Mouse (Mus musculus): ENCODE measurements around the gene Nxt1. TPM values are rescaled to one million over a fixed set of nuclear protein-coding genes. Genes with fewer than 3 reads are reported as not detected.

Nxt1 gene
- polyA plus RNA-seq, 1 experiment from 2014 or later, result 40.2 TPM

GRCm38 (mm10) chr2:148690781-148691180 is 18.4 kb downstream of the Nxt1 start:
- no peak overlapping the region for H3K27ac ChIP-seq (replicated peaks)
- H3K4me2 ChIP-seq, result no peak overlapping the region
- peaks cover 9% of the 10 kb centered on the region for H3K4me1 ChIP-seq
- no peak for ATAC-seq (ENCODE audit: low FRiP score)
- WGBS, result 96% methylated on average over 5 of the region's 5 CpGs
- no peak overlapping the region for H3K9ac ChIP-seq (replicated peaks)
- H3K4me3 ChIP-seq (replicated peaks), result no peak overlapping the region
- peaks cover 79% of the 10 kb centered on the region for H3K36me3 ChIP-seq
- no peaks in the 10 kb centered on the region for H3K9me3 ChIP-seq (replicated peaks)
- no peaks in the 10 kb centered on the region for H3K27me3 ChIP-seq (replicated peaks)

GRCm38 (mm10) chr2:148698571-148698970 is 26.2 kb downstream of the Nxt1 start:
- Histone ChIP-seq H3K36me3 (peaks cover 72% of the 10 kb centered on the region), H3K9ac (replicated peaks) (no peak overlapping the region), H3K27ac (replicated peaks) (no peak overlapping the region), H3K4me1 (no peaks in the 10 kb centered on the region), H3K27me3 (replicated peaks) (no peaks in the 10 kb centered on the region), H3K4me2 (no peak overlapping the region), H3K9me3 (replicated peaks) (no peaks in the 10 kb centered on the region), H3K4me3 (replicated peaks) (no peak overlapping the region)
- ATAC-seq (ENCODE audit: low FRiP score), result no peak
- WGBS, result 72% methylated on average over 5 of the region's 5 CpGs

- no peak overlapping the region; the same call in 1 of the 2 replicates for H3K27ac ChIP-seq (replicated peaks)
- no peaks in the 10 kb centered on the region for H3K27me3 ChIP-seq (replicated peaks)
- WGBS, result 76% methylated on average over 15 of the region's 15 CpGs
- H3K4me2 ChIP-seq, result no peak overlapping the region
- ATAC-seq (ENCODE audit: low FRiP score), result peak; percentile 58
- H3K9me3 ChIP-seq (replicated peaks), result no peaks in the 10 kb centered on the region
- H3K4me3 ChIP-seq (replicated peaks), result no peak overlapping the region
- 0 out of 2 replicates have a peak, but pooled peaks cover 5% of the 10 kb centered on the region for H3K4me1 ChIP-seq
- no peak overlapping the region for H3K9ac ChIP-seq (replicated peaks)
- H3K36me3 ChIP-seq, result peaks cover 35% of the 10 kb centered on the region
Observed at GRCm38 (mm10) chr2:148706409-148707201, 34.2 kb downstream of the Nxt1 start.

GRCm38 (mm10) chr2:148707202-148707530 is 34.8 kb downstream of the Nxt1 start:
- 0 out of 2 replicates have a peak, but pooled peaks cover 5% of the 10 kb centered on the region for H3K4me1 ChIP-seq
- no peaks in the 10 kb centered on the region for H3K27me3 ChIP-seq (replicated peaks)
- 52% methylated on average over 6 of the region's 6 CpGs for WGBS
- no peak overlapping the region for H3K9ac ChIP-seq (replicated peaks)
- H3K36me3 ChIP-seq, result peaks cover 40% of the 10 kb centered on the region
- ATAC-seq (ENCODE audit: low FRiP score), result peak; percentile 56; the same call in 1 of the 2 replicates
- H3K4me3 ChIP-seq (replicated peaks), result no peak overlapping the region
- H3K4me2 ChIP-seq, result no peak overlapping the region
- no peak overlapping the region for H3K27ac ChIP-seq (replicated peaks)
- no peaks in the 10 kb centered on the region for H3K9me3 ChIP-seq (replicated peaks)

- no peak overlapping the region for H3K4me2 ChIP-seq
- no peaks in the 10 kb centered on the region for H3K9me3 ChIP-seq (replicated peaks)
- no peak overlapping the region for H3K9ac ChIP-seq (replicated peaks)
- ATAC-seq (ENCODE audit: low FRiP score), result no peak
- WGBS, result 87% methylated on average over 3 of the region's 3 CpGs
- no peak overlapping the region for H3K27ac ChIP-seq (replicated peaks)
- H3K4me1 ChIP-seq, result no peaks in the 10 kb centered on the region
- no peaks in the 10 kb centered on the region for H3K27me3 ChIP-seq (replicated peaks)
- H3K36me3 ChIP-seq, result peaks cover 24% of the 10 kb centered on the region
- no peak overlapping the region for H3K4me3 ChIP-seq (replicated peaks)
Observed at GRCm38 (mm10) chr2:148712326-148712725, 39.9 kb downstream of the Nxt1 start.

GRCm38 (mm10) chr2:148717072-148717471 is 44.7 kb downstream of the Nxt1 start:
- H3K27me3 ChIP-seq (replicated peaks), result no peaks in the 10 kb centered on the region
- 0 out of 2 replicates have a peak, but pooled peaks cover under 1% of the 10 kb centered on the region for H3K36me3 ChIP-seq
- H3K4me3 ChIP-seq (replicated peaks), result no peak overlapping the region
- no peak overlapping the region for H3K9ac ChIP-seq (replicated peaks)
- no peaks in the 10 kb centered on the region for H3K4me1 ChIP-seq
- 90% methylated on average over 2 of the region's 2 CpGs for WGBS
- no peak overlapping the region for H3K27ac ChIP-seq (replicated peaks)
- no peak for ATAC-seq (ENCODE audit: low FRiP score)
- no peaks in the 10 kb centered on the region for H3K9me3 ChIP-seq (replicated peaks)
- no peak overlapping the region for H3K4me2 ChIP-seq

- no peaks in the 10 kb centered on the region for H3K36me3 ChIP-seq
- ATAC-seq (ENCODE audit: low FRiP score), result no peak
- WGBS, result 52% methylated on average over 2 of the region's 2 CpGs
- no peak overlapping the region for H3K4me2 ChIP-seq
- no peak overlapping the region for H3K9ac ChIP-seq (replicated peaks)
- no peaks in the 10 kb centered on the region for H3K27me3 ChIP-seq (replicated peaks)
- no peaks in the 10 kb centered on the region for H3K9me3 ChIP-seq (replicated peaks)
- no peaks in the 10 kb centered on the region for H3K4me1 ChIP-seq
- no peak overlapping the region for H3K4me3 ChIP-seq (replicated peaks)
- no peak overlapping the region for H3K27ac ChIP-seq (replicated peaks)
Observed at GRCm38 (mm10) chr2:148719271-148719995, 47.0 kb downstream of the Nxt1 start.

Other genes starting within 250 kb of the Nxt1 start
- gene Cd93, start 229.0 kb upstream of the Nxt1 start, polyA plus RNA-seq (2015; fragmentation: Nextera tagmentation; extraction: Ambion mirVana), result 7.6 and 9.2 TPM in 2 replicates
- gene Gzf1, start 8.4 kb downstream of the Nxt1 start, polyA plus RNA-seq (2015; fragmentation: Nextera tagmentation; extraction: Ambion mirVana), result 13.8 and 15.7 TPM in 2 replicates
- gene Napb, start 59.9 kb downstream of the Nxt1 start, polyA plus RNA-seq (2015; fragmentation: Nextera tagmentation; extraction: Ambion mirVana), result 84.1 and 84.6 TPM in 2 replicates
- not detected in 2 replicates for gene Cstl1, start 77.8 kb downstream of the Nxt1 start, polyA plus RNA-seq (2015; fragmentation: Nextera tagmentation; extraction: Ambion mirVana)
- not detected in 2 replicates for gene Cst11, start 98.9 kb downstream of the Nxt1 start, polyA plus RNA-seq (2015; fragmentation: Nextera tagmentation; extraction: Ambion mirVana)
- not detected in 2 replicates for gene 8030411F24Rik, start 109.4 kb downstream of the Nxt1 start, polyA plus RNA-seq (2015; fragmentation: Nextera tagmentation; extraction: Ambion mirVana)
- gene Cst12, start 116.8 kb downstream of the Nxt1 start, polyA plus RNA-seq (2015; fragmentation: Nextera tagmentation; extraction: Ambion mirVana), result not detected in 2 replicates
- gene Cst8, start 126.2 kb downstream of the Nxt1 start, polyA plus RNA-seq (2015; fragmentation: Nextera tagmentation; extraction: Ambion mirVana), result not detected in 2 replicates
- gene Cst13, start 147.5 kb downstream of the Nxt1 start, polyA plus RNA-seq (2015; fragmentation: Nextera tagmentation; extraction: Ambion mirVana), result not detected in 2 replicates
- gene Cst9, start 162.5 kb downstream of the Nxt1 start, polyA plus RNA-seq (2015; fragmentation: Nextera tagmentation; extraction: Ambion mirVana), result not detected in 2 replicates
- gene 9230104L09Rik, start 192.4 kb downstream of the Nxt1 start, polyA plus RNA-seq (2015; fragmentation: Nextera tagmentation; extraction: Ambion mirVana), result not detected in 2 replicates
- 582 and 653 TPM in 2 replicates for gene Cst3, start 203.1 kb downstream of the Nxt1 start, polyA plus RNA-seq (2015; fragmentation: Nextera tagmentation; extraction: Ambion mirVana)

Data from neural tube, embryonic 15.5 days (tissue).